Mouse (Mus musculus) 3134 (cell line): ENCODE data around the gene Cbfb.
"Not testable (repeated sequence)": the region's sequence is repeated elsewhere in the genome, so short reads cannot be mapped to it uniquely, and the experiment has no call there.

ENCODE experiments used
- DNase-seq: peaks from one replicate; pipeline ENCODE4 v3.0.0-alpha.2; 2011; ENCODE audit warnings: low spot score; ENCODE audit not compliant: insufficient read length; ENCODE audit errors: extremely low read depth

Cbfb gene

DNA sequence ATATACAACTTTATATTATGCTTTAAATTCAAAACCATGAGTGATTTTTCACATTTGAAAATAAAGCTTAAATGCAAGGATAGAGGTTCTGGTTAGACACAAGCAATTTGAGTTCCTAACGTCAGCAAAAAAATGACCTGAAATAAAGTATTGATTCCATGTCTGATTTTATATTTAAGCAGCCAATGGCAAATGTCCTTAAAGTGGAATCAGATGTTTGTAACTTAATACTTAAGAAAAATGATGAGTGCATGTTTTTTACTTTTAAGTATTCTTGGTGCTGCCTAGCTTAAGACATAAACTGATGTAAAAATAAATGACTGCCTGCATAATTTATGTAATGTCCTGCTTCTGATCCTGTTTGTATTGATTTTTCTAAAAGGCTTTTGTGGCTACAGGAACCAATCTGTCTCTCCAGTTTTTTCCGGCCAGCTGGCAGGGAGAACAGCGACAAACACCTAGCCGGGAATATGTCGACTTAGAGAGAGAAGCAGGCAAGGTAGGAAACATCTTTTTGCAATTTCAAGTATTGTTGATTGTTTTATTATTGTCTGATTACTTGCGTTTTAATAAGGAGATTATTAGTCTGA, 7.8 kb downstream of the Cbfb start:
- no peak for DNase-seq

DNA sequence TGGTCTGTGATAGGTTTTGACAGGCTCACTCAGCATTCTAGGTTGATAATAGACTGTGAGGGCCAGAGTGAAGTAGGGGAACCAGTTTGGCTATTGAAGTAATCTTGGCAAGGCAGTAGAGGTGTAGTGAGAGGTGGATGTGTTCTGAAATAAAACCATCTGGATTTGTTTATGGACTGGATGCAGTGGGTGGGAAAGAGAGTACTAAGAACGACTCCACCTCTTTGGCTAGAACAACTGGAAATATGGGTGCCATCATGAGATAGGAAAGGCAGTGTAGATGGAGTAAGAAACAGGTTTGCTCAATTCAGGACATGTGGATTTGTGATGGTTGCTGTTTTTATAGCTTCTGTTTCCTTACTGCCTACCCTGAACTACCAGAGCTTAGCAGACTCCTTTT, 11.7 kb downstream of the Cbfb start:
- no peak for DNase-seq

DNA sequence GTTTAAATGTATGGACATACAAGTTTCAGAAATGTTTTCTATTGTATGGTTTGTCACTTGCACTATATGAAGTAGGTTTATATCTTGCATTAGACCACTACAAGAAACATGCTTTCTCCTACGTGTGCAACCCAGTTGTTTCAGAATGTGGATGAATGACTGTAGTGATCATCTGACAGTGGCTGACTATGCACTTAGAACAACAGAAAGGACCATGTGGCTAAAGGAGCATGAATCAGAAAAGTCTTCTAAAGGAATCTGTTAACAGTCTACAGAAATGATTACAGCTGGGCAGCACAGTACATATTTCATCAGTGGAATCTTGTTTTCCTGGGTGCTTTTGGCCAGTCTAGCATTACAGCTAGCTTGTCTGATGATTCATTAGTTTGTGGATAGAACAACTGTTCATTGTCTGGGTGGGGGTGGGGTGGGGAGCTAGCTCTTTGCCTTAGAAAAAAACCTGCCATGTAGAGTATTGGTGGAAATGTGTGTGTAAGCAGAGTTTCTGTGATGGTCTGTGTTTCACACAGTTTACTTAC, 16.1 kb downstream of the Cbfb start:
- DNase-seq, result peak; percentile 55

DNA sequence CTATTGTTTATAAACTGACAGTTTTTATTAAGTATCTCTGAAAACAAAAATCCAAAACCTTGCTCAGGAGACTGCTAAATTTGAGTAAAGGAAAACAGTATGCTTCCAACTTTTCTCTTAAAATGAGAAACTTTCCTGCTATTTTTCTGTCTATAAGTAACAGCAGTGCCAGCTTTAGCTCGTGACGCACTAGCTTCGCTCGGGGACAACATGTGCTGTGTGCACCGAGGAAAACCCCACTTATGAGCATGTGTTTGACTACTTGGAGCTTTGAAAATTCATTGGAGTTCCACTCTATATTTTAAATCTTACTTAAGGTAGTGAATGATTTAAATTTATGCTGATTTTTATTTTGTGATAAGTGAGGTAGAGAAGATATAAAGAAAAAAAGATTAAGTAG, 21.7 kb downstream of the Cbfb start:
- DNase-seq, result no peak

DNA sequence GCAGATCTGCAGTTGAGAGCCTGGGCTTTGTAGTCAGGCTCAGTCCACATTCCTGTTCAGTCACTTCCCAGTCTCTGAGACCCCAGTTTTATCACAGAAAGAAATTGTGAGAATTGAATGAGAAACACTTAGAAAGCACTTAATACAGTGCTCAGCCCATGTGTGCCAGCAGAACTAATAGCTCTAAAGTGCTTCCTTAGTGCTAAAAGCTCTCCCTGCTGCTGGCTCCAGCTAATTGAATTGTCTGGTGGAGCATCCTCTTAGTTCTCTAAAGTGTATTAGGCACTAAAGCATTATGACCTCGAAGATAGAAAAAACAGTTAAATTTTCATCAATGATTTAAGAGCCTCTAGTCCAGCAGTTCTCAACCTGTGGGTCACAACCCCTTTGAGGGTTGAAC, 35.3 kb downstream of the Cbfb start:
- DNase-seq, result no peak

DNA sequence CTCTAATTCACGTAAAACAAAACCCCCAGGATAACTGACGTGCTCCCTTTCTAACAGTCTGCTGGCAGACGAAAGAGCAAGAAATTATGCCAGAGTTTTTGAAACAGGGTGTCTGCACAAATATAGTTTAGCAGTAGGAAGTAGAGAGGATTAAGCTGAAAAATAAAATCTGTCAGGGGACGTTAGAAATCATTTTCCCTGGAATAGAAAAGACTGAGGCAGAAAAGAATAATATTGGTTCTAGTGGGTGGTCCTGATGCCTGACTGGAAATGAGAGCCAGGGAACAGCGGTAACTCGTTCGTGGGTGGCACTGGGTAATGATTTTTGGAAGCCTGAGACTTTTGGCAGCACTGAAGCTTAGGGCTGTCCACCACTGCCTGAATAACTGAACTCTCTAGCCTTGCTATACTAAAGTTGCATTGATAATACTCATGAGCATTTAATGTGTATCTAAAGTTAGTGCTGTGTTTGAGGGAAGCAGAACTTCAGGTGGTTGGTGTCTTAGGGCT, 36.3 kb downstream of the Cbfb start:
- no peak for DNase-seq

DNA sequence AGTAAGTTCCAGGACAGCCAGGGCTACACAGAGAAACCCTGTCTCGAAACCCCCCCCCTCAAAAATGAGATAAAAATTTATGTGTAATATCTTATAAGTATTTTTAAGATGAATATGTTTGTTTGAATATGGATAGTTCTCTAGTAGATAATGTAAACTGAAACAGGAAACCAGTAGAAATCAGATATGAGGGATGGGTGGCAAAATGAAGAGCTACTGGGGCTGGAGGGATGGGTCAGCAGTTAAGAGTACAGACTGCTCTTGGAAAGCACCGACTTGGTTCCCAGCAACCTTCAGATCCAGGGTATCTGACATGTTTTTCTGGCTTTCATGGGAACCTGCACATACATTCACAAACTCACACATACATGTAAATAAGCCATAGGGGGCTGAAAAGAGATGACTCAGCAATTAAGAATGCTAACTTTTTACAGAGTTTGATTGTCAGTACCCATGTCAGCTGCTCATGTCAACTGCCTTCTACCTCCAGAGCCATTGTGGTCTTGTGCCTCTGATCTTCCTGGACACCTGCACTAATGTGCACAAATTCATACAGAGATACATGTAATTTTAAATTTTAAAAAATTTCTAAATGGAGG, 37.3 kb downstream of the Cbfb start:
- no peak for DNase-seq

DNA sequence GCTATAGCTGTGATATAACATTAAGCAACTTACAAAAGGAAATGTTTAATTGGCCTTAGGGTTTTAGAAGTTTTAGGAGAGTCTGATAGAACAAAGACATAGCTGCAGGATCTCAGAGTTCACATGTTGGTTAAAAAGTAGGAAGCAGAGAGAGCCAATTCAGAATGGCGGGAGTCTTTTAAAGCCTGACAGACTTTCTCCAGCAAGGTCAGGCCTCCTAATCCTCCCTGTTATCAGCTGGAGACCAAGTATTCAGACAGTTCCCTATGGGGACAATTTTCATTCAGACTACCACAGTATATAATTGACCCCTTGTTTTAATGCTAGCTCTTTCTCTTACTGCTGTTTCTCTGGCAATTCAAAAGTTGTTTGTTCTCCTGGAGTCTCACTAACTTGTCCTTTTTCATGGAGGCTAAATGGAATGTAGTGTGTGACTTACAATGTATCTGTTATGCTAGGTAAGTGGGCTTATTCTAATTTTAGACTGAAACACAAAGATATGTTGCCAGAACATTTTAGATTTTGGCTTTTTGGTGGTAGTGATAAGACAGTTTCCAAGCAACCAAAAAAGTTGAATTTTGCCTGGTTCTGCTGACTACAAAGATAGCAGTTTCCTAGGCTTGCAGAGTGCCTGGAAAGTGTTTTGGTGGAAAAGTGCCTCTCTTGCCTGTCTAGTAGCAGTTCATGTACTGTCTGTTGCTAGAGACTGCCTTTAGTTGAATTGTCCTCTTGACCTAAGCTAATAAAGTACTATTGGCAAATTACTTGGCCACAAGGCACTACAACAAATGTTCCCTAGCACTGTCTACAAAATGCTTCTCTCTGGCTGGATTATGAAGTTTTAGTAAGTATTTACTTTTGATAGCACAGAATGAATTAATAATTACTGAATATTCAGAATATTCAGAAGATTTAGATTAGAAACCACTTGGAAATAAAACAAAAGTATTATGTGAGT, 39.0 kb downstream of the Cbfb start:
- DNase-seq, result no peak

DNA sequence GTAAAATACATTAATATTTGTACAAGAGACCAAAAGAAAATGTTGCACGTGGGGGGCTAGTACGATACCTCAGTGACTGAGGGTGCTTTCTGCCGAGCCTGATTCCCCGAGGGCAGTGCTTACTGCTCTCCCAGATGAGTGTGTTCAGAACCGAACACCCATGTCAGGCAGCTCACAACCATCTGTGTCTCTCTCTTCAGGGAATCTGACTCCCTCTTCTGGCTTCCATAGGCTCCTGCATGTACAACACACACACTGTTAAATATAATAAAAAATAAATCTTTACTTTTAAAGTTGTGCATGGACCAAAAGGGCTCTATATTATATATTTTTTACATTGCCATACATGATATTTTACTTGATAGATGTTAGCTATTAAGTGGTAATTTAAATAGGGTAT, 43.6 kb downstream of the Cbfb start:
- no peak for DNase-seq

DNA sequence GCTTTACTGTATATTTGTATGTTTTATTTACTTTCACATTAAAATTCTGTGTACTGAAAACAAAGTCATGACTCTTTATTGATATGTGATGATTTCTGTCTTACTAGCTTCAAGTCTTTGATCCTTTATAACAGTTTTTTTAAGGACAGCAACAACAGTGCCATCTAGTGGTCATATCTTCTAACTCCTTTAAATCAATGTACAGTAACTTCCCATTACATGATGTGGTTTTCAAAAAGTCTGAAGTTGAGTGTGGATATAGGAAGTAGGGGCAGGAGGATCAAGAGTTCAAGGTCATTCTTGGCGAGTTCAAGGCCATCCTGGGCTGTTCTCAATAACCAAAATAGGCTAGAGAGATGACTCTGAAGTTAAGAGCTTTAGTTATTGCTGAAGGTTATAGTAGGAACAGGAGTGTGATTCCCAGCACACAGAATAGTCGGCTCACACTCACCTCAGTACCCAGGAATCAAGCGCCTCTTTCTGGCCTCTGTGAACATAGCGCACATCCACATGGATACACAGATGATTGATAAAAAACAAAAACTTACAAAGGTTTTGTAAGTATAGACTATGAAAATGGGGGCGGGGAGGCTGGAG, 47.5 kb downstream of the Cbfb start:
- DNase-seq, result peak; percentile 16

DNA sequence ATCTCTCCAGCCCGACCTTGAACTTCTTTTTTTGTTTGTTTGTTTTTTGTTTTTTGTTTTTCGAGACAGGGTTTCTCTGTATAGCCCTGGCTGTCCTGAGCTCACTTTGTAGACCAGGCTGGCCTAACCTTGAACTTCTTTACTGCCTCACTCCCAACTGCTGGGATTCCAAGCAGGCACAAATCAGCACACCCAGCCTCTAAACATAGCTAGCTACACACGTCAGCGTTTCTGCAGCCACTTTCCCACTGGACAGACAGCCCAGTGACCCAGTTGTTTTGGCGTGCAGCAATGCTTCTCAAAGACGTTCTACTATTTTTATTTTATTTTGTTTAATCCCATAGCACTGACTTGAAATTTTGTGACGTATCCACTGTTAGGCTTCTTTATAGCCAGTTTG, 53.4 kb downstream of the Cbfb start:
- DNase-seq, result no peak

DNA sequence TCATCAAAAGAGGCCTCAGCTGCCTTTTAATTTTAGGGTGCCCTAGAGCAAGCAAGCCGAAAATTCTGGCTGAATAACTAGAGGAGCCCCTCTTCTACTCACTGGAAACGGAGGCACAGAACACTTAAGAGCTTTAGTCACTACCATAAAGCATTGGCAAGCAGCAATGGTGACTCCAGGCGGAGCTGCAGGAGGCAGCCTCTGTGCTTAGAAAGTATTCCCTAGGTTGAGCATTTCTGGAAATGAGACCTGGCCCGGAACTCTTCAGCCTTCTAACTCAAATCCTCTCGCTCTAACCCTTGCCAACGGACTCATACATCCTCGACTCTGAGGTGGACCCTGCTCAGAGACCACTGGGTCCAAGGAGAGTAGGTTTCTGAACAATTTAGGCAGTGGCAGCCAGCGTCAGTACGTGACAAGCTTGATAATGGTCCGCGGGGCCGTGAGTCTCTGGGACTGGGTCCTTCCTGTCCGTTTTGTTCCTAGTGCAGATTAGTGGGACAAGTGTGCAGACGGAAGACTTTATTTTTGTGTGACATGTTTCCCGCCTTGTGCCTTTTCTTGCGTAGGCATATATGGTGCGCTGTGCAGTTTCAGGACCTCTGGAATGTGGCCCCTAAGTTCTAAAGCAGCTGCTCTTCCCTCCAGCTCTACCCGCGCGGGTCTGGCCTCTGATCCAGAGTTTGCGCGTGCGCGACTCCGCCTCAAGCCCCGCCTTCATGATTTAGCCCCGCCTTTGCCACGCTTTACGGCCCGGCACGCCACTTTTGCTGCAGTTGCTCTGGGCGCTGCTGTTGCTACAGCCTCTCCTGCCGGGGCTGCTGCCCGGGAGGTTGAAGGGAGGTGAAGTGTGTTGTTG, 54.2 kb downstream of the Cbfb start, which contains the start of gene D230025D16Rik:
TSS of gene D230025D16Rik (plus strand) at position 733 of the 859 bp plus-strand sequence.
- peak; percentile 94 for DNase-seq

DNA sequence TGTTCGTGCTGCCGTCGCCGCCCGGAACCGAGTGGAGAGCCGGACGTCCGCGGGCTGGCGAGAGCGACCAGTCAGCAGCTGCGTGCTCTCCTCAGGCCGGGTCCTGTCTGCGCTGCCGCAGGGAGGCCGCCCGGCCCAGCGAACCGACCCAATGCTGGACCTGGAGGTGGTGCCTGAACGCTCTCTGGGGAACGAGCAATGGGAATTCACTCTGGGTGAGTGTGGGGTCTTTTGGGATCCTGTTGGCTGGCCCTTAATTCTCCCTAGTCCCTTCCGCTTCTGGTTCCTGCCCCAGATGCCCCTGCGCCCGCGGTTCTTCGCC, 54.8 kb downstream of the Cbfb start:
- DNase-seq, result no peak

DNA sequence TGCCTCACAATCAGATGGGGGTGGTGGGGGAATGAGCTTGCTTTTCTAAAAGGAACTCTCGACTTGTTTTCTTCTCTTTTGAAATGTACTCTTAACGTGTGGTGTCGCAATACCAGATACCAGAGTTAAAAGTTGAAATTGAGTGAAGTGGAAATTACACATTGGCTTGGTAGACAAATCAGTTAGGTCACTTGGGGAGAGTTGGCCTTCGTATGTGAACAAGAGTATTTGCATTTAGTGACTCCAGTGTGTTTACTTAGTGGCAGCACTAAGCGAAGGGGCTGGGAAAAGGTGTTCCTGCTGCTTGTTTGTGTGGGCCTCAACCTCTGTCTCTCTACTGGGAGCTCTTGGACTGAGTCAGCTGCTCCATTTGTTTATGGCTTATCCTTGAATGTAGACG, 55.4 kb downstream of the Cbfb start:
- no peak for DNase-seq

DNA sequence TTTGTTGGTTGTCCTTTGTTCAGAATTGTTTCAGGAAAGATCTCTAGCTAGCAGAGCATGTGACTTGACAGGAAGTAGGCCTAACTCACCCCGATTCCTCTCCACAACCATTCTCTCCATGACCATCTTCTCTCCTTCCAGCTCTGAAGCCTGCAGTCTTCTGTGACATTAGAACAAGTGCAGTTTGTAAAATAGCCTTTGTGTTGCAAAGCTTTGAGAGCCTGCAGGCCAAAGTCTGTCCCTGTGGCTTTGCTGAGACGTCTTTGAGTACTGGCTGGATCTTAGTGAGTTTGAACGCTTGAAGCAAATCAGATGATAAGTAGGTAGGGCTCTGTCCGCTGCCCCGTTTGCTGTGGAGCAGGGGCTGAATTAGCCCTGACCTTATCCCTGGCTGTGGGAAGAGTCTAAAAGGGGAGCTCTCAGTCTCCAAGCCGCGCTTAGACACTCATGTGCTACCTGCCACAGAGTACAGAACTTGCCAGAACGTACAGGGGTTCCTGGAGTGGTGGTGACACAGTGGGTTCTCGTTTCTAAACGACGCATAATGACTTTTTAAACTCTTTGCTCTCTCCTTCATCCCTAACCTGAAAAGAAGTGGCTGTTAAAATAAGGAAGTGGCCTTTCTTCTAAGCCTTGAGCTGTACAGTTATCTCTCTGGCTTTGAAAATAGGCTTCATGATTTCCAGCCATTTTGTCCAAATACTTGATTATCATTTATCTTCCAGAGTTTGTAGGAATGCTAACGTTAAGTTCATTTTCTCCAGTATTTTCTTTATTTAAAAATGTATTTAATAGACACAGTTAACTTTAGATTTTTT, 61.2 kb downstream of the Cbfb start:
- DNase-seq, result no peak

DNA sequence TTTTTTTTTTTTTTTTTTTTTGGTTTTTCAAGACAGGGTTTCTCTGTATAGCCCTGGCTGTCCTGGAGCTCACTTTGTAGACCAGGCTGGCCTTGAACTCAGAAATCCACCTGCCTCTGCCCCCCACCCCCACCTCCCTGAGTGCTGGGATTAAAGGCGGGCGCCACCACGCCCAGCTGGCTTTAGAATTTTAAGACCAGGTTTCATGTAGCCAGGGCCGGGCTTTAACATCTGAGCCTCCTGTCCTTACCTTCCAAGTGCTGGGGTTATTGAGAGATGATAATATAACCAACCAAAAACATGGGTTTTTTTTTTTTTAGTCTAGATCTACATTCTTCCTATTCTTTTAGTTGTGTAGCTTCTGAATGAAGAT, 61.8 kb downstream of the Cbfb start:
- DNase-seq, result not testable (repeated sequence)

DNA sequence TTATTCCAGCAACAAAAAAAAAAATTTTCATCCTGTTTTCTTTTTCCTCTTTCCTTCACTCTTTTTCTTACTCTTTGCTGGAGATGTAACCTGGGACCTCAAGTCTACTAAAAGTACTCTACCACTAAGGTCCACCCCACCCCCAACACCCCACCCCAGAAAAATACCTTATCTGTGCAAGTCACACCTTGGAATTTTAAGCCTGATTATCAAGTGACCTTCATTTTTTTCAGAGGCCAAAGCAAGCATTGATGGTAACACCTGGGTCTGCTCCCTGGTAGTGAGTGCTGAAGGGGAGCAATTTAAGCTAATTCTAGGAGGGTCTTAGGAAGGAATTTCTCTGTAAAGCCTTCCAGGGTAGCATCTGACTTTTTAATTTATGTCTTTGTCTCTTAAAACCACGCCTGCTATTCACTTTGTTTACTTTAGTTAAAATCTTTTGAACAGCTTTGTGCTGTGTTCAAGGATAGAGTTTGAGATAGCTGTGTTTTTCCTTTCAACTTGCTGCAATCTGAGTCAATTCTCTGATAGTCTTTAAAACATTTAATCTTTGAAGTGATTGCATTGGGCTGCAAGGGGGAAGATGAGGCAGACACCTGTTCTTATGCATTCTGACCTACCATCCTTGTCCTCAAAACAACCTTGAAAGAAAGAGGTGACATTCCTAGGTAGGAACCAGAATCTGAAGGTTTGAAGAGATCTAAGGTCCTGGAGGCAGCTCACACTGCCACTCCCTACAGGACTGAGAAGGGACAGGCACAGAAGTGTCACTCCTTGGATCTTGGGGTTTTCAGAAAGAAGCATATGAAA, 62.9 kb downstream of the Cbfb start:
- DNase-seq, result no peak

DNA sequence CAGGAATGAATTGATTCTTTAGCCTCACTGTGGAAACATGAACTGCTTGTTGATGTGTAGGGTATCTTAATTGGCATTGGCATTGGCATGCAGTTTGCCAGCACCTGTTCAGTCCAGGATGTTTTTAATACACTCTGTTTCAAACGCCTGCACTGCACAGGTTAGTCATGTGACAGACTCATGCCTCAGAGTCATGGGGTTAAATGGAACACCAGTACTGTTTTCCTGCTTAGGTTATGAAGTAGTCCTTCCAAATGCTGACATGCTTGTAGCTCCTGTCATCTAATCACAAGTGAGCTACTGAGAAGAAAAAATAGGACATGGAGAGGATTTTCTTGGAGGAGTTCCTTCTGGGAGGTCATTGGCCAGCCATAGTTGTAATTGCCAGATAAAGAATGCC, 64.7 kb downstream of the Cbfb start:
- DNase-seq, result no peak
